Comparison of ENCODE assay signal across 22 mouse cellular contexts in genomic region chr17:83163952-83164560, GRCm38 (mm10). TPM values are rescaled to one million over a fixed set of nuclear protein-coding genes. Genes with fewer than 3 reads are reported as not detected.
A peak's percentile ranks its signal among the peaks of the same experiment; 100 is the strongest.
DNase-seq lines count a peak whose midpoint lies in the region; ATAC-seq lines count a peak whose summit lies in the region.
"Had no signal": no experiment of that assay in that cellular context is flagged by ENCODE, and none has a peak within 500 bp of the region (broad histone marks: within the 10 kb centered on the region; RNA-seq: fewer than 3 reads in every experiment).

No protein-coding gene starts in this region.

- H3K9ac ChIP-seq in forebrain, embryonic 15.5 days (replicated peaks) = no peak overlapping the region
- H3K9ac ChIP-seq in forebrain, embryonic 12.5 days = no peak overlapping the region
- H3K9ac ChIP-seq in intestine, embryonic 15.5 days = no peak overlapping the region
- no peak overlapping the region for H3K9ac ChIP-seq in intestine, embryonic 16.5 days (ENCODE audit: low read depth, low read length)
- no peak overlapping the region for H3K9ac ChIP-seq in lung, embryonic 16.5 days (ENCODE audit: low read length)
- no peak overlapping the region for H3K9ac ChIP-seq in embryonic facial prominence, embryonic 14.5 days (ENCODE audit: low read depth, low read length)

- H3K4me1 ChIP-seq in forebrain, embryonic 15.5 days = peaks cover 25% of the 10 kb centered on the region
- peaks cover 22% of the 10 kb centered on the region for H3K4me1 ChIP-seq in forebrain, embryonic 12.5 days
- H3K4me1 ChIP-seq in intestine, embryonic 15.5 days (replicated peaks) = peaks cover 19% of the 10 kb centered on the region
- peaks cover 20% of the 10 kb centered on the region for H3K4me1 ChIP-seq in intestine, embryonic 16.5 days (ENCODE audit: control insufficient read depth, insufficient read depth, low read length)
- H3K4me1 ChIP-seq in lung, embryonic 16.5 days (replicated peaks; ENCODE audit: control insufficient read depth, insufficient read depth, low read length) = peaks cover 17% of the 10 kb centered on the region
- H3K4me1 ChIP-seq in embryonic facial prominence, embryonic 14.5 days (ENCODE audit: control insufficient read depth, insufficient read depth, low read length) = no peaks in the 10 kb centered on the region; the same call in 1 of the 2 replicates
- H3K4me1 ChIP-seq: megakaryocyte, embryonic 14.5 days had no signal

- no peak for DNase-seq in lung, postnatal 36 days
- DNase-seq in embryonic facial prominence, embryonic 14.5 days (ENCODE audit: low spot score) = peak; percentile 36
- DNase-seq in ovary, postnatal 36 days (ENCODE audit: low spot score) = no peak
- DNase-seq: adrenal gland, postnatal 10 days; cerebellum, postnatal 14 days; heart, adult 11 months; heart, postnatal 36 days; kidney, adult 9 months; liver; midbrain, embryonic 14.5 days; right cerebral cortex, postnatal 25 days; thymus, postnatal 36 days had no signal

- H3K27me3 ChIP-seq in forebrain, embryonic 15.5 days = 0 out of 2 replicates have a peak, but pooled peaks cover 2% of the 10 kb centered on the region
- H3K27me3 ChIP-seq in forebrain, embryonic 12.5 days = peaks cover 9% of the 10 kb centered on the region
- H3K27me3 ChIP-seq in intestine, embryonic 15.5 days (replicated peaks) = peaks cover 6% of the 10 kb centered on the region; the same call in 1 of the 2 replicates
- H3K27me3 ChIP-seq in intestine, embryonic 16.5 days (replicated peaks; ENCODE audit: control insufficient read depth, insufficient read depth, low read length) = no peaks in the 10 kb centered on the region
- H3K27me3 ChIP-seq in lung, embryonic 16.5 days (ENCODE audit: control insufficient read depth, insufficient read depth, low read depth, low read length) = no peaks in the 10 kb centered on the region
- 0 out of 2 replicates have a peak, but pooled peaks cover 4% of the 10 kb centered on the region for H3K27me3 ChIP-seq in embryonic facial prominence, embryonic 14.5 days (replicated peaks; ENCODE audit: control insufficient read depth, insufficient read depth, low read length)
- H3K27me3 ChIP-seq: Patski had no signal

- H3K36me3 ChIP-seq in forebrain, embryonic 15.5 days = no peaks in the 10 kb centered on the region
- H3K36me3 ChIP-seq in forebrain, embryonic 12.5 days (replicated peaks) = no peaks in the 10 kb centered on the region
- H3K36me3 ChIP-seq in intestine, embryonic 15.5 days = no peaks in the 10 kb centered on the region
- no peaks in the 10 kb centered on the region for H3K36me3 ChIP-seq in intestine, embryonic 16.5 days (ENCODE audit: control insufficient read depth, insufficient read depth, low read length)
- H3K36me3 ChIP-seq in lung, embryonic 16.5 days (ENCODE audit: control insufficient read depth, insufficient read depth, low read length) = no peaks in the 10 kb centered on the region
- no peaks in the 10 kb centered on the region for H3K36me3 ChIP-seq in embryonic facial prominence, embryonic 14.5 days (ENCODE audit: control insufficient read depth, insufficient read depth, low read length)

- no peak overlapping the region for H3K4me2 ChIP-seq in forebrain, embryonic 15.5 days (replicated peaks)
- H3K4me2 ChIP-seq in forebrain, embryonic 12.5 days = no peak overlapping the region
- H3K4me2 ChIP-seq in intestine, embryonic 15.5 days (replicated peaks) = no peak overlapping the region
- no peak overlapping the region for H3K4me2 ChIP-seq in intestine, embryonic 16.5 days (ENCODE audit: low read depth, low read length)
- H3K4me2 ChIP-seq in lung, embryonic 16.5 days (ENCODE audit: low read depth, low read length) = no peak overlapping the region
- no peak overlapping the region for H3K4me2 ChIP-seq in embryonic facial prominence, embryonic 14.5 days (ENCODE audit: low read depth, low read length)

- no peak overlapping the region for H3K27ac ChIP-seq in forebrain, embryonic 15.5 days (replicated peaks)
- no peak overlapping the region for H3K27ac ChIP-seq in forebrain, embryonic 12.5 days
- H3K27ac ChIP-seq in intestine, embryonic 15.5 days = 0 out of 2 replicates have a peak overlapping the region, but pooled peaks have one; percentile 33
- H3K27ac ChIP-seq in intestine, embryonic 16.5 days (ENCODE audit: low read length) = no peak overlapping the region
- H3K27ac ChIP-seq in lung, embryonic 16.5 days (ENCODE audit: low read length) = no peak overlapping the region
- H3K27ac ChIP-seq in embryonic facial prominence, embryonic 14.5 days (replicated peaks; ENCODE audit: low read depth, low read length) = no peak overlapping the region
- H3K27ac ChIP-seq: layer of hippocampus, adult 2 months had no signal

- H3K4me3 ChIP-seq in forebrain, embryonic 15.5 days = no peak overlapping the region
- no peak overlapping the region for H3K4me3 ChIP-seq in forebrain, embryonic 12.5 days (replicated peaks)
- no peak overlapping the region for H3K4me3 ChIP-seq in intestine, embryonic 15.5 days (replicated peaks)
- H3K4me3 ChIP-seq in intestine, embryonic 16.5 days (ENCODE audit: low read length) = no peak overlapping the region
- H3K4me3 ChIP-seq in lung, embryonic 16.5 days (ENCODE audit: low read length) = no peak overlapping the region
- H3K4me3 ChIP-seq in embryonic facial prominence, embryonic 14.5 days (ENCODE audit: low read depth, low read length) = no peak overlapping the region
- H3K4me3 ChIP-seq: layer of hippocampus, adult 2 months; megakaryocyte, embryonic 14.5 days; myocyte had no signal

- 42% methylated on average over 9 of the region's 9 CpGs for WGBS in forebrain, embryonic 15.5 days
- WGBS in forebrain, embryonic 12.5 days = 54% methylated on average over 9 of the region's 9 CpGs
- WGBS in intestine, embryonic 15.5 days = 45% methylated on average over 9 of the region's 9 CpGs
- 48% methylated on average over 9 of the region's 9 CpGs for WGBS in intestine, embryonic 16.5 days
- WGBS in lung, embryonic 16.5 days = 30% methylated on average over 9 of the region's 9 CpGs
- WGBS in embryonic facial prominence, embryonic 14.5 days = 35% methylated on average over 9 of the region's 9 CpGs

- no peaks in the 10 kb centered on the region for H3K9me3 ChIP-seq in forebrain, embryonic 15.5 days
- H3K9me3 ChIP-seq in forebrain, embryonic 12.5 days = no peaks in the 10 kb centered on the region
- H3K9me3 ChIP-seq in intestine, embryonic 15.5 days = no peaks in the 10 kb centered on the region
- H3K9me3 ChIP-seq in intestine, embryonic 16.5 days (ENCODE audit: control insufficient read depth, low read length) = no peaks in the 10 kb centered on the region
- H3K9me3 ChIP-seq in lung, embryonic 16.5 days (ENCODE audit: control insufficient read depth, low read length) = no peaks in the 10 kb centered on the region
- H3K9me3 ChIP-seq in embryonic facial prominence, embryonic 14.5 days (ENCODE audit: control insufficient read depth, low read length) = no peaks in the 10 kb centered on the region
- H3K9me3 ChIP-seq: megakaryocyte, embryonic 14.5 days had no signal

- peak; percentile 61; the same call in 1 of the 2 replicates for ATAC-seq in forebrain, embryonic 15.5 days (replicated peaks)
- no peak for ATAC-seq in forebrain, embryonic 12.5 days (ENCODE audit: low FRiP score)
- ATAC-seq in intestine, embryonic 15.5 days = no peak
- no peak for ATAC-seq in intestine, embryonic 16.5 days
- peak; percentile 74 for ATAC-seq in lung, embryonic 16.5 days (ENCODE audit: low read depth)
- ATAC-seq in embryonic facial prominence, embryonic 14.5 days (ENCODE audit: low read depth) = no peak
- ATAC-seq: CD4-positive, CD25-positive, alpha-beta regulatory T cell, adult 4 months; Patski had no signal

RNA-seq across cellular contexts. Expression of gene Pkdcc, which starts 51.0 kb away (rescaled TPM):
- 6.5 and 7.4 TPM in 2 replicates for polyA plus RNA-seq in forebrain, embryonic 15.5 days (2015; fragmentation: Nextera tagmentation; extraction: Ambion mirVana)
- polyA plus RNA-seq in forebrain, embryonic 12.5 days (2016; fragmentation: Nextera tagmentation; extraction: Ambion mirVana) = 7.1 and 10.8 TPM in 2 replicates
- 26.9 and 28.4 TPM in 2 replicates for polyA plus RNA-seq in intestine, embryonic 15.5 days (2015; fragmentation: Nextera tagmentation; extraction: Ambion mirVana)
- 18.3 and 18.7 TPM in 2 replicates for polyA plus RNA-seq in intestine, embryonic 16.5 days (2015; fragmentation: Nextera tagmentation; extraction: Ambion mirVana)
- polyA plus RNA-seq in lung, embryonic 16.5 days (2015; fragmentation: Nextera tagmentation; extraction: Ambion mirVana) = 9.2 and 10.3 TPM in 2 replicates
- 26.2 and 29.9 TPM in 2 replicates for polyA plus RNA-seq in embryonic facial prominence, embryonic 14.5 days (2014; fragmentation: Nextera tagmentation; extraction: Ambion mirVana)
- polyA plus RNA-seq: CD4-positive, CD25-positive, alpha-beta regulatory T cell, adult 4 months had no signal

Comparison
In these comparisons a context has a peak if more than half of its experiments do, and no peak if none do; other contexts are left out.
1. ATAC-seq: peak in forebrain, embryonic 15.5 days (single experiment) and lung, embryonic 16.5 days (single experiment); none in forebrain, embryonic 12.5 days (single experiment), intestine, embryonic 15.5 days (single experiment), intestine, embryonic 16.5 days (single experiment) and embryonic facial prominence, embryonic 14.5 days (single experiment).